Mouse (Mus musculus): ENCODE measurements around the gene Srsf11.

Srsf11 gene

DNA sequence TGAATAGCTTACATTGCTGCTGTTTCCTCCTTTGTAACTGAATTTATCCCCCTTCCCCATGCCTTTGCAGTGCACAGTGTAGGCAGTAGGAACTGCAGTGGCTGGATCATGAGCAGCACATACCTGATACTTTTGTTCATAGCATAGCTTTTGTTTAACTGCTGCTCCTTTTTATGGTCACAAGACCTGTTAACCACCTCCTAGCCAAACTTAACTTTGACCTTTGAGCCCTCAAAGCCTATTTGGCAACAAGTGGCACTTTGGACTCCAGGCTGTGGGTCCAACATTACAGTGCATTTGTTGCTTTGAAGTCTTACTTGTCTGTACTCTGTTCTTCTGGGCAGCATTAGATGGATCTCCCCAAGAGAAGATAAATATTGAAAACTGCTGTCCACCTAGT is 43.1 kb downstream of the Srsf11 start:
- no peak for DNase-seq (ENCODE audit: low read depth, low spot score)

DNA sequence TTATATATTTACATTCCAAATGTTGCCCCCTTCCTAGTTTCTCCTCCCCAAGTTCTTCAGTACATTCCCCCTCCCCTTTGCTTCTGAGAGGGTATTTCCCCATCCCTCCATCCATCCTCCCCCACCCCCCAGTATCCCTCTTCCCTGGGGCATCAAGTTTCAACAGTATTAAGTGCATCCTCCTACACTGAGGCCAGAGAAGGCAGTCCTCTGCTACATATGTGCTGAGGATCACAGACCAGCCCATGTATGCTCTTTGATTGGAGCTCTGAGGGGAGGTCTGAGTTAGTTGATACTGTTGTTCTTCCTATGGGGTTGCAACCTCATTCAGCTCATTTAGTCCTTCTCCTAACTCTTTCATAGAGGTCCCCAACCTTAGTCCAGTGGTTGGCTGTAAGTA is 56.8 kb downstream of the Srsf11 start:
- no peak for DNase-seq (ENCODE audit: low read depth, low spot score)

DNA sequence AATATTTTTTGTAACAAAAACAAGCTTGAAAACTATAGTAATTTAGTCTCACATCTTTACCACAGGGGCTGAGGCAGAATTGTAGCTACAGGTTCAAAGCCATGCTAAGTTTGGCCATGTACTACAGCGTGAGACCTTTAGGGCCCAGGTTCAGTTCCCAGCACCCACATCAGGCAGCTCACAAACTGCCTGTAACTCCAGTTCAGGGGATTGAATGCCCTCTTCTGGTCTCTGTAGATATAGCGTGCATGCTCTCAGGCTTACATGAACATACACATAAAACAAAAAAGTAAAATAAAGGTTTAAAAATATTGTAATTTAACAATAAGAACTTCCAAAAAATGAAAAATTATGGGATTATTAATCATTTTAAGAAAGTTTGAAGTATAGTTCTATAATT is 63.2 kb downstream of the Srsf11 start:
- DNase-seq (ENCODE audit: low read depth, low spot score) = no peak

DNA sequence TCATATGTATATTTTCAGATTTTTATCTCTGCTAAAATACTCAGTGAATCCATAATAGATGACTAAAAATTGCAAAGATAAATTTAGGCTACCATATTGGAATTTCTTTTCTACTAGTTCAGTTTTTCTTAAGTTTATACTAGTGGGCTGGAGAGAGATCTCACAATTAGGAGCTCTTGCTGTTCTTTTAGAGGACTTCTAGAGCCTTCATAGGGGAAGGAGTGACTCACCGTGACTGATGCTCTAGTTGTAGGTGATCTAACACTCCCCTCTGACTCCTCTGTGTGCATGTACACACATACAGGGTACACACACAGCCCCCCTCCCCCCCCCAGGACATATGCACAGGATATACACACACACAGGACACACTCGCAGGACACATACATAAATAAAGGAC is 65.3 kb downstream of the Srsf11 start:
- DNase-seq (ENCODE audit: low read depth, low spot score) = no peak

All from c-Kit-negative CD71-positive TER-119-positive erythroid progenitor cells, embryonic 14.5 days (primary cell).